Mouse (Mus musculus): ENCODE measurements at regions not wholly inside any gene's neighbourhood (a gene's known extent, or its start where the extent isn't known, plus 50 kb on each side); places are given as distances from the start of the nearest gene placed in this dataset.

DNA sequence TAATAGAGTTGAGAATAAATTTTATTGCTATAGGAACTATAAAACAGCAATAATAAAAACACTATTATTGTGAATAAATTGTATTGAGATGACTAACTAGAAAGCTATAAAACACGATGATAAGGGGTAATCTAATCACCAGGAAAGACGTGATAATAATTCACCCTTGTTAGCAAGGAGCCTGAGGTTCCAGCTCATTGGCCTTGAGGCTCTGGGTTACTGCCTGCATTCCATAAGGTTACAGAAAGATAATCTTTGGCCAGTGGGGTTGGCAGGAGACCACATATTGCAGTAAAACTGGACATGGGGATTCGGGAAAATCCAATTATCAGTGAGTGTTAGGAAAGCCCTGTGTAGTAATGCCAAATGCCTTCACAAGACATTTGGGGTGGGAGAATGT lies 134.1 kb upstream of the 4933402D24Rik start:
- Histone ChIP-seq H3K27ac (ENCODE audit: insufficient read depth, low read depth, low read length, poor library complexity, severe bottlenecking) (no peak overlapping the region), H3K4me1 (ENCODE audit: control insufficient read depth in 2 of 2, insufficient read depth in 2 of 2, low read length in 2 of 2, poor library complexity in 1 of 2) (no peaks in the 10 kb centered on the region), H3K9me3 (ENCODE audit: control insufficient read depth, insufficient read depth, low read depth, low read length) (no peaks in the 10 kb centered on the region), H3K4me3 (ENCODE audit: insufficient read depth in 1 of 2, low read depth in 1 of 2, low read length in 2 of 2, poor library complexity in 1 of 2, severe bottlenecking in 1 of 2) (no peak overlapping the region), H3K9ac (ENCODE audit: insufficient read depth, low read depth, low read length, poor library complexity, severe bottlenecking) (no peak overlapping the region), H3K36me3 (ENCODE audit: control insufficient read depth, insufficient read depth, low read length, poor library complexity, severe bottlenecking) (no peaks in the 10 kb centered on the region)
- no peak for DNase-seq (ENCODE audit: low read depth, low spot score)
- in situ Hi-C loops (cut with MboI; ENCODE audit: low sequenced_read_pairs in 2 of 2, unreplicated experiment in 2 of 2), result no loop called here
- TF ChIP-seq ZNF384 (IDR thresholded peaks at IDR 0.05; ENCODE audit: low read depth, low read length) (no peak), CHD2 (IDR thresholded peaks at IDR 0.05; ENCODE audit: low read depth, low read length) (no peak), ZC3H11A (IDR thresholded peaks at IDR 0.05; ENCODE audit: borderline replicate concordance, low read depth, low read length) (no peak), MAFK (IDR thresholded peaks at IDR 0.05; ENCODE audit: insufficient read depth, low read depth, low read length) (no peak), HCFC1 (IDR thresholded peaks at IDR 0.05; ENCODE audit: borderline replicate concordance, insufficient read depth, low read length) (no peak)

DNA sequence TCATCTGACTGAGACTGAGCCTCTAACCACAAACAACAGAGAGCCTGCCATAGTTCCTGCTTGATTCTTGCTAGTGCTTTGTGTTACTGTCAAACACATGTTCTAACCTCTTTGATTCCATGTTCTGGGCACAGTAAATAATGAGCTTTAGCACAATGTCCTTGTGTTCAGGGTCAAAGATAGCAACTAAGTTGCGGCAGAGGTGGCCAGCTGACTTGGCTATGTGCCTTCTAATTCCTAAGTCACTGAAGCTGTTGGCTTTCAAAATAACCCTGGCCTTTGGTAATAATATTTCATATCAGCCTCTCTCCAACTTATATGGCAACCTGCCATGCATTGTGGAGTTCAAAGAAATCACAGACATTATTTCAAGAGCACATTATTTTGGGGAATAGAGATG lies 133.3 kb upstream of the 4933402D24Rik start:
- Histone ChIP-seq H3K4me3 (ENCODE audit: insufficient read depth in 1 of 2, low read depth in 1 of 2, low read length in 2 of 2, poor library complexity in 1 of 2, severe bottlenecking in 1 of 2) (no peak overlapping the region), H3K27ac (ENCODE audit: insufficient read depth, low read depth, low read length, poor library complexity, severe bottlenecking) (no peak overlapping the region), H3K9me3 (ENCODE audit: control insufficient read depth, insufficient read depth, low read depth, low read length) (no peaks in the 10 kb centered on the region), H3K9ac (ENCODE audit: insufficient read depth, low read depth, low read length, poor library complexity, severe bottlenecking) (no peak overlapping the region), H3K4me1 (ENCODE audit: control insufficient read depth in 2 of 2, insufficient read depth in 2 of 2, low read length in 2 of 2, poor library complexity in 1 of 2) (no peaks in the 10 kb centered on the region), H3K36me3 (ENCODE audit: control insufficient read depth, insufficient read depth, low read length, poor library complexity, severe bottlenecking) (no peaks in the 10 kb centered on the region)
- DNase-seq (ENCODE audit: low read depth, low spot score), result no peak
- TF ChIP-seq MAFK (IDR thresholded peaks at IDR 0.05; ENCODE audit: insufficient read depth, low read depth, low read length), result no peak
- no peak for TF ChIP-seq HCFC1 (IDR thresholded peaks at IDR 0.05; ENCODE audit: borderline replicate concordance, insufficient read depth, low read length)
- no peak for TF ChIP-seq ZC3H11A (IDR thresholded peaks at IDR 0.05; ENCODE audit: borderline replicate concordance, low read depth, low read length)
- no peak for TF ChIP-seq CHD2 (IDR thresholded peaks at IDR 0.05; ENCODE audit: low read depth, low read length)
- no peak for TF ChIP-seq ZNF384 (IDR thresholded peaks at IDR 0.05; ENCODE audit: low read depth, low read length)
- in situ Hi-C loops (cut with MboI; ENCODE audit: low sequenced_read_pairs in 2 of 2, unreplicated experiment in 2 of 2), result no loop called here

DNA sequence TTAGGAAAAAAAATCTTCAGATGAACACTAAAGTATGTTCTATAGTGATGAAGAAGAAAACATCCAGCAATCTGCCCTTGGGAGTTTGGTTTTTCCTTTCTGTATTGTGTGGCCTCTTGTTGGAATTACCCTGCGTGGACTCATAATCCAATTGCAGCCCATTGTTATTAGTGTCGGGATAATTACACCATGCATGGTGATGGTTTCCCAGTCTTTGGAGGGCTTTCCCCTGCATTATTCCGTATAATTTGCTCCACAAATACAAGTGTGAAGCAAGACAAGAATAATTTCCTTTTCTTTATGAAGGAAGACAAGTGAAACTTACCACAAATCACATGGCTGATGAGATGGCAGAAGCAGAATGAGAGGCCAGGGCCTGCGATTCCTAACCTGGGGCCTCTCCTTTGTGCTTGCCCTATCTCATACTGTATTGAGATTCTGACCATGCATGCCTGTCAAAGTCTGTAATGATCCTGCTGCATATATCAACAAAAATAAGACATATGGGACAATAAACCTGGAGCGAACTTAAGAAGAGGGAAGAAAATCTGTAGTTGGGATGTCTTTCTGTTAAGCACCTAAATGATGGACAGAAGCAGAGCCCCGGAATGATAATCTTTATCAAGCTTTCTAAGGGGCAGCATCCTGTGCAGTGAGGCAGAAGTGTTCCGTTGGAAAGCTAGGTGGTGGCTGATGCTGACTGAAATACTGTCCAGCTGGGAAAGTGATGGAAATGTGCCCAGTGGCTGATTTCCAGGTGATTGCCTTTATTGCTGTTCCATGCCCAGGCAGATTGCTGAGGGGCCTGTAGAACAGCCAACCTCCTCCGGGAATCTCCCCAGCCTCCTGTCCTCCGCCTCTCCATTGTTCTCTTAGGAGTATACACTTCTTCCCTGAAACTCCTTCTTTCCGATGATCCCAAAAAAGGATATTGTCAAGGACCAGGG lies 130.8 kb upstream of the 4933402D24Rik start:
- TF ChIP-seq ZC3H11A (IDR thresholded peaks at IDR 0.05; ENCODE audit: borderline replicate concordance, low read depth, low read length), result no peak
- no peak for TF ChIP-seq MAFK (IDR thresholded peaks at IDR 0.05; ENCODE audit: insufficient read depth, low read depth, low read length)
- no peak for TF ChIP-seq ZNF384 (IDR thresholded peaks at IDR 0.05; ENCODE audit: low read depth, low read length)
- no peak for TF ChIP-seq HCFC1 (IDR thresholded peaks at IDR 0.05; ENCODE audit: borderline replicate concordance, insufficient read depth, low read length)
- Histone ChIP-seq H3K27ac (ENCODE audit: insufficient read depth, low read depth, low read length, poor library complexity, severe bottlenecking) (no peak overlapping the region), H3K9me3 (ENCODE audit: control insufficient read depth, insufficient read depth, low read depth, low read length) (no peaks in the 10 kb centered on the region), H3K4me3 (ENCODE audit: insufficient read depth in 1 of 2, low read depth in 1 of 2, low read length in 2 of 2, poor library complexity in 1 of 2, severe bottlenecking in 1 of 2) (no peak overlapping the region), H3K36me3 (ENCODE audit: control insufficient read depth, insufficient read depth, low read length, poor library complexity, severe bottlenecking) (no peaks in the 10 kb centered on the region), H3K4me1 (ENCODE audit: control insufficient read depth in 2 of 2, insufficient read depth in 2 of 2, low read length in 2 of 2, poor library complexity in 1 of 2) (no peaks in the 10 kb centered on the region), H3K9ac (ENCODE audit: insufficient read depth, low read depth, low read length, poor library complexity, severe bottlenecking) (no peak overlapping the region)
- in situ Hi-C loops (cut with MboI; ENCODE audit: low sequenced_read_pairs in 2 of 2, unreplicated experiment in 2 of 2), result loop anchor here in 1 of 2 experiments (25.0 kb wide), 1 partner anchor 537 kb away; no protein-coding TSS in a partner anchor
- no peak for DNase-seq (ENCODE audit: low read depth, low spot score)

DNA sequence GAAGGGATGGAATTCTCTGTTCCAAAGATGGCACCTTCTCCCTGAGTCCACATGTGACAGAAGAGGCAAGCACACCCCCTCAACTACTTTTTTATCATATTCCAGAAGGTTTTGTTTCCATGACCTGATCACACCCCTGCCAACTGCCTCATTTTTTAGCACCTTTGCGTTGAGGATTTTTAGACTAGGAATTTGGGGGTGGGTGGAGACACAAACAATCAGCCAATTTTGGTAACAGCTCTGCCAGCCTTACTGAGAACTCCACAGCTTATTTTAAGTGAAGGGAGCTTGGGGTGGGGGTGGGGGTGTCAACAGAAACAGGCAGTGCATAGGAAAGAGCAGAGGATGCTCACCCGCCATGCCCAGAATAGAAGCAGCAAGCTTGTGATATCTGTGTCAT lies 129.7 kb upstream of the 4933402D24Rik start:
- Histone ChIP-seq H3K9me3 (ENCODE audit: control insufficient read depth, insufficient read depth, low read depth, low read length) (no peaks in the 10 kb centered on the region), H3K27ac (ENCODE audit: insufficient read depth, low read depth, low read length, poor library complexity, severe bottlenecking) (no peak overlapping the region), H3K9ac (ENCODE audit: insufficient read depth, low read depth, low read length, poor library complexity, severe bottlenecking) (no peak overlapping the region), H3K4me3 (ENCODE audit: insufficient read depth in 1 of 2, low read depth in 1 of 2, low read length in 2 of 2, poor library complexity in 1 of 2, severe bottlenecking in 1 of 2) (no peak overlapping the region), H3K4me1 (ENCODE audit: control insufficient read depth in 2 of 2, insufficient read depth in 2 of 2, low read length in 2 of 2, poor library complexity in 1 of 2) (no peaks in the 10 kb centered on the region), H3K36me3 (ENCODE audit: control insufficient read depth, insufficient read depth, low read length, poor library complexity, severe bottlenecking) (no peaks in the 10 kb centered on the region)
- in situ Hi-C loops (cut with MboI; ENCODE audit: low sequenced_read_pairs in 2 of 2, unreplicated experiment in 2 of 2), result loop anchor here in 1 of 2 experiments (25.0 kb wide), 1 partner anchor 539 kb away; no protein-coding TSS in a partner anchor
- TF ChIP-seq ZC3H11A (IDR thresholded peaks at IDR 0.05; ENCODE audit: borderline replicate concordance, low read depth, low read length) (no peak), ZNF384 (IDR thresholded peaks at IDR 0.05; ENCODE audit: low read depth, low read length) (no peak), CHD2 (IDR thresholded peaks at IDR 0.05; ENCODE audit: low read depth, low read length) (no peak), HCFC1 (IDR thresholded peaks at IDR 0.05; ENCODE audit: borderline replicate concordance, insufficient read depth, low read length) (no peak), MAFK (IDR thresholded peaks at IDR 0.05; ENCODE audit: insufficient read depth, low read depth, low read length) (no peak)
- DNase-seq (ENCODE audit: low read depth, low spot score), result no peak

All from ES-E14 (cell line).